Mouse (Mus musculus): ENCODE measurements around the gene Borcs8.

Gene Borcs8

DNA sequence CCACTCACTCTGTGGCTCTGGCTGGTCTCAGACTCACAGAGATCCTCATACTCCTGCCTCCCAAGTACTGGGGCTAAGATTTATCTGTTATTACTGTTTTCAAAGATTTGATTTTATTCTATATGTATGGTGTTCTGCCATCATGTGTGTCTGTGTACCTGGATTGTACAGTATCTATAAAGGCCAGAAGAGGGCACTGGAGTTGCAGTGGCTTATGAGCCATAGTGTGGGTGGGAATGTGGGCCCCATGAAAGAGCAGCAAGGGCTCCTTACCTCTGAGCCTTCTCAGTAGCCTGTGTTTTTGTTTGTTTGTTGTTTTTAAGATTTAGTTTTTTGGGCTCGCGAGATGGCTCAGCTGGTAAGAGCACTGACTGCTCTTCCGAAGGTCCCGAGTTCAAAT lies 39.8 kb downstream of the Borcs8 start:
- no peak for DNase-seq (ENCODE audit: low spot score in 2 of 2)

DNA sequence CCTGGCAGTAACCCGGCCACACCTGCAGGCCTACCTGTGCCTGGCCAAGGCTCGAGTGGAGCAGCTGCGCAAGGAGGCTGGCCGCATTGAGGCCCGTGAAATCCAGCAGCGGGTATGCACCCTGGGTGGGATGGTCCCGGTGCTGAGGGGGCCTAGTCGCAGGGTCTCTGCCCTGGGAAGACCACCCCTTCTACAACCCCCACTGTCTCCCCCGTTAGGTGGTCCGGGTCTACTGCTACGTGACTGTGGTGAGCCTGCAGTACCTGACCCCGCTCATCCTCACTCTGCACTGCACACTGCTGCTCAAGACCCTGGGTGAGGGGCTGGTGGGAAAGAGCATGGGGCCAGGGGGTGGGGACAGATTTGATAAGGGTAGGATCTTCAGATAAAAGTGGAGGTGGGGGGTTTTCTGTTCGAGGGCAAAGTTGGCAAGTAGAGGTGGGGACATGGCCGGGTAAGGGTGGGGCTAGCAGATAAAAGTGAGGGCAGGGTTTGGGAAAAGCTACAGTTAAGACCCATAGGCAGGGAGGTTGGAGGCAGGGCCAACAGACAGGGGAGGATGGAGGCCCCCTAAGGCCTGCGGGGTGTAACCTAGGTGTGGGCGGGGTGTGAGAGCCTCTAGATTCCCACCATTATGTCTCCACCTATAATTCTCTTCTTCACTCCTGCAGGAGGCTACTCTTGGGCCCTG lies 42.1 kb downstream of the Borcs8 start:
- DNase-seq (ENCODE audit: low spot score in 2 of 2), result no peak

DNA sequence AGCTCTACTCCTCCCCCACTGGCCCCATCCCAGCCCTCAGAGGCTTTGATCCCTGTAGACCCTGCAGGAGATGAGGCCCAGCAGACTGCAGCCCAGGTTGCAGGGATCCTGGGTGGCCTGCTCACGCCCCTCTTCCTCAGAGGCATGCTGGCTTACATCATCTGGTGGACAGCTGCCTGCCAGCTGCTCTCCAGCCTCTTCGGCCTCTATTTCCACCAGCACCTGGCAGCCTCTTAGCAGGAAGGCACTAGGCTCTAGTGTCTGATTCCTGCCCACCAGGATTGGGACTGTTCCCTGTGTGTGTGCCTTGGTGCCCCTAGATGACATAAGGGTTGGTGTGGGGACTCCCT lies 42.6 kb downstream of the Borcs8 start:
- DNase-seq (ENCODE audit: low spot score in 2 of 2), result no peak

DNA sequence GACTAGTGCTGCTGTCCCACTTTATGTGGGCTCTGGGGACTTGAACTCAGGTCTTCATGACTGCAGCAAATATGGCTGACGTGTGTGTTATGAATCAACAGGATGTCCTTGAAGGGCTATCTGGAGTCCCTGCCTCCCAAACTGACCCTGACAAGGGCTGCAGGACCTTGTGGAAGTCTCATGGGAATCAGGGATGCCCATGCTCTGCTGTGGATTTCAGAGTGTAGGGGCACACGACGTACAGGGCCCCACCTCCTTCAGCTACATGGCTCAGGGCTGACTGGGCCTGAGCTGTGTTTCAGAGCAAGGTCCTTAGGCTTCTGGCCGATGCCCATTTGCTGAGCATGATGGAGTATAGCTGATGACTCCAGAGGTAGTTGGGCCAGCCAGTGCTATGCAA lies 43.9 kb downstream of the Borcs8 start:
- DNase-seq (ENCODE audit: low spot score in 2 of 2), result no peak

DNA sequence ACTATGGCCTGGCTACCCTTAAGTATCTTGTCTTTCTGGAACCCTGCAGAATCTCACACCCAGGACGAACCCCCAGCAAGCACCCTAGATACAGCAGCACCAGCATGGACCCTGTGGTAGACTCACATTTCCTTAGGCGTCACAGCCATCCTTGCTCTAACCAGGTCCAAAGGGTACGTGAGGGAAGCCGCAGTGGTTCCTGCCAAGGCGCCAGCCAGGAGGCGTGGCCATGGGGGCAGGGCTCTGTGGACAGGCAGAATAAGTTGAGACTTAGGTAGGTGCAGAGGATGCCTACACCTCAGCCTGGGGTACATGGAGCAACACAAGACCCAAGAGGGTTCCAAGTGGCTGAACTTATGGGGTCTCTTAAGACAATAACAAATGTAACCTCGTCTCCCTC lies 49.4 kb downstream of the Borcs8 start:
- DNase-seq (ENCODE audit: low spot score in 2 of 2), result no peak

DNA sequence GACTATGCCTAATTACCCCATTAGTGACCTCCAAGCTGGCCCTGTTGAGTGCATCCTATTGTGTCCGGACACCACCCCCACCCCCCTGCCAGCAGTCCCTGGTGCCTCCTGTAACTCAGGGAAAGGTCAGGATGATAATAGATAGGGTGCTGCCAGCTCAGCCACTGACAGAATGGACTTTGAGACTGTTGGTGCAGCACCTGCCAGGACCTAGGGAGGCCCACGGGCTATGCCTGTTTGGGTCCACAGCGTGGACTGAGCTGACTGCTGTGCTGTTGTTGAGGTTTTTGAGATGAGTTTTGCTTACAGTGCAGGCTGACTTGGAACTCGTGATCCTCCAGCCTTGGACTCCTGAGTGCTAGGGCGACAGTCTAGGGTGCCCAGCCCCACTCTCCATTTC lies 53.9 kb downstream of the Borcs8 start:
- no peak for DNase-seq (ENCODE audit: low spot score in 2 of 2)

DNA sequence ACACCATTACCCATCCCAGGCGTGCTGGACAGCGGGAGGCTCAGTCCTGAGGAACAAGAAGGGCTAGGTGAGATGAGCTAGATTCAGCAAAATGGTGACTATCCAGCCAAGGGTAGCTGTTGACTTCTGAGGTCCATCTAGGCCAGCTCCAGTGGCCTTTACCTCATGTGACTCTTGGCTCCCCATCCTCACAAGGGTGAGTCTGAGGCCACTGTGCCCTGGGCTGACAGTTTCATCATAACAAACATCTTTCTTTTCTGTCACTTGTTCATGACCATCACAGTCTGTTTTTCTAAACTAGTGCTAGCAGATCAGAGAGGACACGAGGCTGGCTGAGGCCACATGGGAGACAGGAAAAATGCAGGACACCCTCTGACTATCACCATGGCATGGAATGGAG lies 54.9 kb downstream of the Borcs8 start:
- no peak for DNase-seq (ENCODE audit: low spot score in 2 of 2)

DNA sequence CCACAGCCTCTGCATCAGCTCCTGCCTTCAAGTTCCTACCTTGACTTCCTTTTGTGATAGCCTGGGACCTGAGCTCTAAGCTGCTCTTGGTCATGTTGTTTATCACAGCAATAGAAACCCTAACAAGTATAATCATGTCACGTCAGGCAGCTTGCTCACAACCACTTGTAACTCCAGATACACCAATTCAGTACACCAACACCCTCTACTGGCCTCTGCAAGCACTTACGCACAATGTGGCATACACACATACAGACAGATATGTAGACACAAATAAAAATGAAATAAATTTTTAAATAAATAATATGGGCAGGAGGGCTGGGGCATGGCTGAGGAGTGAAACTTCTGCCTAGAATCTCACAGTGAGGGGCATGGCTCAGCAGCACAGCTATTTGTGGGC lies 56.5 kb downstream of the Borcs8 start:
- DNase-seq (ENCODE audit: low spot score in 2 of 2), result no peak
